Mouse (Mus musculus) C2C12 (cell line): ENCODE measurements around the gene Nab2. TPM values are rescaled to one million over a fixed set of nuclear protein-coding genes. Genes with fewer than 3 reads are reported as not detected.

Experiments used
- H3K27me3 ChIP-seq: one replicate; pipeline ENCODE4 v1.6.1; 2011; ENCODE audit not compliant: control insufficient read depth, insufficient read depth, insufficient read length
- H3K36me3 ChIP-seq: one replicate; pipeline ENCODE4 v1.6.1; 2011; ENCODE audit not compliant: control insufficient read depth, insufficient read depth
- H3K4me3 ChIP-seq: one replicate; pipeline ENCODE4 v1.5.1; 2011; ENCODE audit warnings: mild to moderate bottlenecking, control low read depth; ENCODE audit not compliant: poor library complexity, insufficient read depth, severe bottlenecking
- H3K79me2 ChIP-seq: one replicate; pipeline ENCODE4 v1.6.1; 2011; ENCODE audit not compliant: control insufficient read depth, insufficient read depth
- H3K79me3 ChIP-seq: one replicate; pipeline ENCODE4 v1.6.1; 2011; ENCODE audit warnings: low read depth, control low read depth
- H3ac ChIP-seq: one replicate; pipeline ENCODE3; 2011; ENCODE audit warnings: low read depth; ENCODE audit not compliant: control insufficient read depth, insufficient read length
- CEBPB ChIP-seq: IDR thresholded peaks from one replicate; pipeline ENCODE4 v1.6.1; 2011; ENCODE audit warnings: low read depth, mild to moderate bottlenecking, control low read depth, moderate library complexity
- CTCF ChIP-seq: IDR thresholded peaks from one replicate; pipeline ENCODE4 v1.5.1; 2011; ENCODE audit not compliant: control insufficient read depth, insufficient read depth, insufficient read length
- FOSL1 ChIP-seq: IDR thresholded peaks from one replicate; pipeline ENCODE4 v1.8.0; 2011; ENCODE audit warnings: mild to moderate bottlenecking, low read length; ENCODE audit not compliant: poor library complexity, insufficient read depth, severe bottlenecking
- MAX ChIP-seq: IDR thresholded peaks from one replicate; pipeline ENCODE4 v1.6.1; 2011; ENCODE audit warnings: mild to moderate bottlenecking, control low read depth
- MYOD1 ChIP-seq: IDR thresholded peaks from one replicate; pipeline ENCODE4 v1.6.1; 2011; ENCODE audit warnings: low read depth; ENCODE audit not compliant: control insufficient read depth, insufficient read length
- MYOG ChIP-seq: IDR thresholded peaks from one replicate; pipeline ENCODE4 v1.6.1; 2011; ENCODE audit not compliant: control insufficient read depth, insufficient read length; ENCODE audit errors: extremely low read depth
- USF1 ChIP-seq: IDR thresholded peaks from one replicate; pipeline ENCODE4 v1.6.1; 2011; ENCODE audit warnings: low read depth, mild to moderate bottlenecking, control low read depth, moderate library complexity
- polyA plus RNA-seq: library from polyadenylated mRNA; unstranded; fragments of >200 nt; fragmentation: generic; extraction: Trizol; gene quantifications from one replicate; pipeline ENCODE4 v1.2.1, GENCODE M21; 2012; ENCODE audit warnings: missing spikeins

Gene Nab2
- polyA plus RNA-seq, 1 experiment: 108 TPM

DNA sequence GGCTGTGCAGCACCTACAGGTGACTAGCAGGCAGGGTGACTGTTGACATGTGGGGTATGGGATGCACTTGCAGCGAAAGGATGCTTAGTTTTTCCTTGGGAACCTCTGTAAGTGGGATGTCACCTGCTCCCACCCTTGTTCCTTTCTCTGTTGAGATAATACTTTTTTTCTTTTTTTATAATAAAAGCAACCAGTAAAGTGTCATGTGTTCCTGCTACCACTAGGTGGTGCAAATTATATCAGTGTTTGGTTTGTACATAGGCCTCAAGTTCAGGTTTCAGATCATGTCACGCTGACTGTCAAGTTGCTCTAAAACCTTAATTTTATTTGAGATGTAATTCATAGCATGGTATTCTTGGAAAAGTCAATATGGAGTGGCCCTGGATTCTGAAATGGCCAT lies 26.3 kb upstream of the Nab2 start:
- no peak overlapping the region for H3ac ChIP-seq
- no peak for TF ChIP-seq CEBPB
- no peak for TF ChIP-seq FOSL1
- peak; percentile 35 for TF ChIP-seq USF1
- no peak for TF ChIP-seq CTCF

GRCm38 (mm10) chr10:127691053-127691452 lies 22.7 kb upstream of the Nab2 start:
- Histone ChIP-seq H3ac (no peak overlapping the region), H3K79me3 (no peaks in the 10 kb centered on the region), H3K36me3 (peaks cover 63% of the 10 kb centered on the region), H3K79me2 (no peaks in the 10 kb centered on the region), H3K4me3 (no peak overlapping the region), H3K27me3 (no peaks in the 10 kb centered on the region)
- TF ChIP-seq MAX (no peak), CEBPB (no peak), CTCF (no peak), MYOD1 (no peak)

More for the DNA sequence above, 26.3 kb upstream of the Nab2 start:
- Histone ChIP-seq H3K36me3 (peaks cover 75% of the 10 kb centered on the region), H3K4me3 (no peak overlapping the region), H3K27me3 (no peaks in the 10 kb centered on the region), H3K79me3 (no peaks in the 10 kb centered on the region), H3K79me2 (no peaks in the 10 kb centered on the region)

- no peak for TF ChIP-seq MAX
- no peak for TF ChIP-seq MYOD1
- TF ChIP-seq FOSL1: no peak
- TF ChIP-seq CTCF: no peak
- TF ChIP-seq USF1: no peak
- no peak for TF ChIP-seq MYOG
- TF ChIP-seq CEBPB: no peak
- no peaks in the 10 kb centered on the region for H3K27me3 ChIP-seq
- H3K79me3 ChIP-seq: peaks cover 10% of the 10 kb centered on the region
- H3K36me3 ChIP-seq: no peaks in the 10 kb centered on the region
- no peak overlapping the region for H3ac ChIP-seq
- H3K4me3 ChIP-seq: no peak overlapping the region
- H3K79me2 ChIP-seq: peaks cover 66% of the 10 kb centered on the region
Measured at GRCm38 (mm10) chr10:127682886-127683285, 14.5 kb upstream of the Nab2 start.

DNA sequence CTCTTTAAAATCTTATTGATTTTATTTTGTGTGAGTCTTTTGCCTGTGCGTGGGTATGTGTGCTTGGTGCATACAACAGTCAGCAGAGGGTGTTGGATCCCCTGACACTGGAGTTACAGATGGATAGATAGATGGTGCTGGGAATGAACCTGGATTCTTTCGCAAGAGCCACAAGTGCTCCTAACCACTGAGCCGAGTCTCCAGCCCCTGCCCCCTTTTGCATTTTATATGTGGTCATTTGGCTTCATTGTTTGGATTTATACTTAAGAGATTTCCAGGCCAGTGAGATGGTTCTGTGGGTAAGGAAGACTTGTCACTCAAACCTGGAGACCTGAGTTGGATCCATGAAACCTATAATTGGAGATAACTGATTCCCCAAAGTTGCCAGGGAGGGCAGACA lies 11.5 kb upstream of the Nab2 start:
- peaks cover 13% of the 10 kb centered on the region for H3K79me3 ChIP-seq
- H3K79me2 ChIP-seq: peaks cover 68% of the 10 kb centered on the region
- TF ChIP-seq CEBPB: no peak
- no peak for TF ChIP-seq MYOG
- no peak for TF ChIP-seq FOSL1
- no peak for TF ChIP-seq CTCF
- no peak for TF ChIP-seq USF1
- no peak for TF ChIP-seq MAX
- TF ChIP-seq MYOD1: no peak
- no peak overlapping the region for H3K4me3 ChIP-seq
- no peaks in the 10 kb centered on the region for H3K27me3 ChIP-seq
- no peak overlapping the region for H3ac ChIP-seq
- no peaks in the 10 kb centered on the region for H3K36me3 ChIP-seq

DNA sequence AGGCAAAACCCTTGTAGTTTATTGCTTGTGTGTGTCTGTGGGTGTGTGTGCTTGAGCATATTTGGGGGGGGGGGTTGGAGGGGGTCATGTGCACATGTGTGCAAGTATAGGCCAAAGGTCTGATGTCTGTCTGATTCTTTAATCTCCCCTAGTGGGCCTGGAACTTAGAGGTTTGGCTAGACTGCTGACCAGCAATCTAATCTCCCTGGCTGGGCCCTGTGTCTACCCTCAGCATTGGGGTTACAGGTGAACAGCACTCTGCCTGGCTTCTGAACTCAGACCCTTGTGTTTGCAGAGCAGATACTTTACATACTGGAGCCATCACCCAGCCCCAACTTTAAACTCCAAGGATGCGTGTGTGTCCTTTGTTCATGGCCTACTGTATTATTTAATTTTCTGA lies 10.8 kb upstream of the Nab2 start:
- H3K27me3 ChIP-seq: no peaks in the 10 kb centered on the region
- H3K79me2 ChIP-seq: peaks cover 64% of the 10 kb centered on the region
- H3ac ChIP-seq: no peak overlapping the region
- no peaks in the 10 kb centered on the region for H3K36me3 ChIP-seq
- H3K79me3 ChIP-seq: peaks cover 13% of the 10 kb centered on the region
- TF ChIP-seq MYOD1 (no peak), USF1 (no peak), MAX (no peak), FOSL1 (no peak), CTCF (no peak), CEBPB (no peak), MYOG (no peak)
- H3K4me3 ChIP-seq: no peak overlapping the region

DNA sequence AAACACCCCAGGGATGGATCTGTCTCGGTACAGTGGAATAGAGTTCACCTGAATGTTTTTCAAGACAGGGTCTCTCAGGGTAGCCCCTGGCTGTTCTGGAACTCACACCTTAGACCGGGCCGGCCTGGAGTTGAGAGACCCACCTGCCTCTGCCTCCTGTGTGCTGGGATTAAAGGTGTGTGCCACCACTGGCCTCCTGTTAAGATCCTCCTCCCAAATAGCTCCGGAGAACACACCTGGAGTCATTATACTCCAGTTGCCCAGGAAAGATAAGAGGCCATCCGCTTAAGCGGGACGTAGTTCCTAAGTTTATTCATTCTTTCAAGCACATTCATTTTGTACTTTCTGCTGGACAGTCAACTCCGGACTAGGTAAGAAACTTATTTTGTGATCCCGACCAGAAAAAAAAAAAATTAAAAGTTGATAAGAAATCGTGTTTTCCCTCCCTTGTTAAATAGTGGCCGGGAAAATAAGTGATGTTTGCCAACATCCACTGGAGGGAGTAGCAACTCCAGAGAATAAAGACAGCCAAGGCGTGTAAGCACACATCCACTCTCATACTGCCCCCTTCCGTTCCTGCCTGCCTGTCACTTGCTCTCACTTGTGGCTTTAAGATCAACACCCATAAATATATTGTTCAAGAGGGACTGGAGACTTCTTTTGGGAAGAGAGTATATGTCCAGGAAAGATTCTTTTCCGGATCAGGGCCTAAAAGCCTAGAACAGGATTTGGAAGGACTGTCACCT lies 9.4 kb upstream of the Nab2 start:
- H3K79me2 ChIP-seq: peaks cover 51% of the 10 kb centered on the region
- H3K79me3 ChIP-seq: peaks cover 10% of the 10 kb centered on the region
- H3ac ChIP-seq: peak overlapping the region; percentile 93
- TF ChIP-seq MYOG: no peak
- TF ChIP-seq FOSL1: no peak
- TF ChIP-seq CTCF: peak; percentile 86
- no peak for TF ChIP-seq CEBPB
- peak; percentile 70 for TF ChIP-seq MAX
- no peaks in the 10 kb centered on the region for H3K36me3 ChIP-seq
- peak overlapping the region; percentile 85 for H3K4me3 ChIP-seq
- H3K27me3 ChIP-seq: no peaks in the 10 kb centered on the region
